Mouse (Mus musculus) liver, adult 2 months (tissue): ENCODE results near the gene Rims4.

Experiments
- CTCF ChIP-seq: fragments of 200-500 bp; IDR thresholded peaks from 2 replicates; pipeline ENCODE4 v1.5.1; 2011; ENCODE audit warnings: low read depth, low read length, control low read depth
- POLR2A ChIP-seq: fragments of 200-500 bp; IDR thresholded peaks from 2 replicates; pipeline ENCODE4 v1.6.1; 2011; ENCODE audit warnings: low read length, control low read depth; ENCODE audit not compliant: insufficient read depth; ENCODE audit errors: extremely low read depth

- TF ChIP-seq CTCF (no peak), POLR2A (no peak)
Measured at GRCm38 (mm10) chr2:163947976-163948375, 29.5 kb upstream of the Rims4 start.
